Mouse (Mus musculus): ENCODE measurements around the gene Gm27029. TPM values are rescaled to one million over a fixed set of nuclear protein-coding genes. Genes with fewer than 3 reads are reported as not detected.

Gene Gm27029
- polyA plus RNA-seq, 1 experiment from 2014 or later, result 16.0 TPM

- Histone ChIP-seq H3K27me3 (replicated peaks; ENCODE audit: control insufficient read depth, insufficient read depth, low read length) (no peaks in the 10 kb centered on the region), H3K4me2 (ENCODE audit: low read depth, low read length) (no peak overlapping the region), H3K9ac (ENCODE audit: low read depth, low read length) (no peak overlapping the region), H3K9me3 (ENCODE audit: control insufficient read depth, low read length) (no peaks in the 10 kb centered on the region), H3K36me3 (ENCODE audit: control insufficient read depth, insufficient read depth, low read length) (no peaks in the 10 kb centered on the region), H3K4me3 (ENCODE audit: low read depth, low read length) (no peak overlapping the region), H3K4me1 (ENCODE audit: control insufficient read depth, insufficient read depth, low read length) (peaks cover 11% of the 10 kb centered on the region), H3K27ac (replicated peaks; ENCODE audit: low read depth, low read length) (no peak overlapping the region)
- WGBS, result 86% methylated on average over 5 of the region's 5 CpGs
- ATAC-seq (ENCODE audit: low read depth) (no peak), DNase-seq (ENCODE audit: low spot score) (no peak)
Observed at GRCm38 (mm10) chr11:101420148-101420547, 4.4 kb downstream of the Gm27029 start.

- Histone ChIP-seq H3K27ac (replicated peaks; ENCODE audit: low read depth, low read length) (no peak overlapping the region), H3K9ac (ENCODE audit: low read depth, low read length) (no peak overlapping the region), H3K36me3 (ENCODE audit: control insufficient read depth, insufficient read depth, low read length) (no peaks in the 10 kb centered on the region), H3K4me3 (ENCODE audit: low read depth, low read length) (no peak overlapping the region), H3K9me3 (ENCODE audit: control insufficient read depth, low read length) (no peaks in the 10 kb centered on the region), H3K4me2 (ENCODE audit: low read depth, low read length) (no peak overlapping the region), H3K4me1 (ENCODE audit: control insufficient read depth, insufficient read depth, low read length) (peaks cover 11% of the 10 kb centered on the region), H3K27me3 (replicated peaks; ENCODE audit: control insufficient read depth, insufficient read depth, low read length) (no peaks in the 10 kb centered on the region)
- no peak for DNase-seq (ENCODE audit: low spot score)
- 31% methylated on average over 3 of the region's 3 CpGs for WGBS
- no peak for ATAC-seq (ENCODE audit: low read depth)
Observed at GRCm38 (mm10) chr11:101419610-101420009, 5.0 kb downstream of the Gm27029 start.

GRCm38 (mm10) chr11:101418991-101419390 is 5.6 kb downstream of the Gm27029 start:
- no peaks in the 10 kb centered on the region for H3K27me3 ChIP-seq (replicated peaks; ENCODE audit: control insufficient read depth, insufficient read depth, low read length)
- DNase-seq (ENCODE audit: low spot score) (no peak), ATAC-seq (ENCODE audit: low read depth) (no peak)
- H3K4me3 ChIP-seq (ENCODE audit: low read depth, low read length), result no peak overlapping the region
- H3K9me3 ChIP-seq (ENCODE audit: control insufficient read depth, low read length), result no peaks in the 10 kb centered on the region
- H3K27ac ChIP-seq (replicated peaks; ENCODE audit: low read depth, low read length), result no peak overlapping the region
- H3K4me2 ChIP-seq (ENCODE audit: low read depth, low read length), result no peak overlapping the region
- WGBS, result 59% methylated on average over 6 of the region's 6 CpGs
- 0 out of 2 replicates have a peak, but pooled peaks cover 2% of the 10 kb centered on the region for H3K36me3 ChIP-seq (ENCODE audit: control insufficient read depth, insufficient read depth, low read length)
- H3K4me1 ChIP-seq (ENCODE audit: control insufficient read depth, insufficient read depth, low read length), result peaks cover 11% of the 10 kb centered on the region
- H3K9ac ChIP-seq (ENCODE audit: low read depth, low read length), result no peak overlapping the region

- no peaks in the 10 kb centered on the region for H3K9me3 ChIP-seq (ENCODE audit: control insufficient read depth, low read length)
- ATAC-seq (ENCODE audit: low read depth) (peak; percentile 88), DNase-seq (ENCODE audit: low spot score) (peak; percentile 86)
- H3K27ac ChIP-seq (replicated peaks; ENCODE audit: low read depth, low read length), result peak within 1 kb of the TSS; percentile 63
- H3K4me3 ChIP-seq (ENCODE audit: low read depth, low read length), result peak within 1 kb of the TSS; percentile 74
- no peaks in the 10 kb centered on the region for H3K27me3 ChIP-seq (replicated peaks; ENCODE audit: control insufficient read depth, insufficient read depth, low read length)
- peak within 1 kb of the TSS; percentile 86 for H3K9ac ChIP-seq (ENCODE audit: low read depth, low read length)
- H3K4me1 ChIP-seq (ENCODE audit: control insufficient read depth, insufficient read depth, low read length), result peaks cover 4% of the 10 kb centered on the region; the same call in 1 of the 2 replicates
- under 1% methylated on average over 44 of the region's 45 CpGs for WGBS
- H3K36me3 ChIP-seq (ENCODE audit: control insufficient read depth, insufficient read depth, low read length), result peaks cover 17% of the 10 kb centered on the region
- peak within 1 kb of the TSS; percentile 75 for H3K4me2 ChIP-seq (ENCODE audit: low read depth, low read length)
Observed at GRCm38 (mm10) chr11:101417101-101417855, 7.3 kb downstream of the Gm27029 start, which contains the start of gene Aarsd1. Aarsd1 (minus strand) TSS chr11:101417615.

GRCm38 (mm10) chr11:101416433-101417100 is 8.0 kb downstream of the Gm27029 start:
- Histone ChIP-seq H3K4me1 (ENCODE audit: control insufficient read depth, insufficient read depth, low read length) (peaks cover 4% of the 10 kb centered on the region; the same call in 1 of the 2 replicates), H3K9me3 (ENCODE audit: control insufficient read depth, low read length) (no peaks in the 10 kb centered on the region), H3K4me2 (ENCODE audit: low read depth, low read length) (peak overlapping the region; percentile 75), H3K27me3 (replicated peaks; ENCODE audit: control insufficient read depth, insufficient read depth, low read length) (no peaks in the 10 kb centered on the region), H3K27ac (replicated peaks; ENCODE audit: low read depth, low read length) (peak overlapping the region; percentile 63), H3K9ac (ENCODE audit: low read depth, low read length) (peak overlapping the region; percentile 86), H3K36me3 (ENCODE audit: control insufficient read depth, insufficient read depth, low read length) (peaks cover 24% of the 10 kb centered on the region), H3K4me3 (ENCODE audit: low read depth, low read length) (peak overlapping the region; percentile 74)
- ATAC-seq (ENCODE audit: low read depth) (no peak; the same call in 1 of the 2 replicates), DNase-seq (ENCODE audit: low spot score) (no peak)
- WGBS, result 2% methylated on average over 11 of the region's 11 CpGs

- Histone ChIP-seq H3K9me3 (ENCODE audit: control insufficient read depth, low read length) (no peaks in the 10 kb centered on the region), H3K4me1 (ENCODE audit: control insufficient read depth, insufficient read depth, low read length) (peaks cover 4% of the 10 kb centered on the region; the same call in 1 of the 2 replicates), H3K9ac (ENCODE audit: low read depth, low read length) (no peak overlapping the region), H3K27ac (replicated peaks; ENCODE audit: low read depth, low read length) (no peak overlapping the region), H3K4me2 (ENCODE audit: low read depth, low read length) (no peak overlapping the region), H3K27me3 (replicated peaks; ENCODE audit: control insufficient read depth, insufficient read depth, low read length) (no peaks in the 10 kb centered on the region), H3K36me3 (ENCODE audit: control insufficient read depth, insufficient read depth, low read length) (peaks cover 37% of the 10 kb centered on the region), H3K4me3 (ENCODE audit: low read depth, low read length) (no peak overlapping the region)
- ATAC-seq (ENCODE audit: low read depth) (no peak), DNase-seq (ENCODE audit: low spot score) (no peak)
- 82% methylated on average over 2 of the region's 2 CpGs for whole genome bisulfite sequencing
Observed at GRCm38 (mm10) chr11:101415306-101415705, 9.3 kb downstream of the Gm27029 start.

- peak; percentile 65; the same call in 1 of the 2 replicates for ATAC-seq (ENCODE audit: low read depth)
- no peak overlapping the region for H3K4me3 ChIP-seq (ENCODE audit: low read depth, low read length)
- no peaks in the 10 kb centered on the region for H3K9me3 ChIP-seq (ENCODE audit: control insufficient read depth, low read length)
- DNase-seq (ENCODE audit: low spot score), result peak; percentile 85
- H3K4me2 ChIP-seq (ENCODE audit: low read depth, low read length), result no peak overlapping the region
- peak overlapping the region; percentile 30; the same call in 1 of the 2 replicates for H3K9ac ChIP-seq (ENCODE audit: low read depth, low read length)
- no peaks in the 10 kb centered on the region for H3K27me3 ChIP-seq (replicated peaks; ENCODE audit: control insufficient read depth, insufficient read depth, low read length)
- WGBS, result 4% methylated on average over 8 of the region's 8 CpGs
- H3K36me3 ChIP-seq (ENCODE audit: control insufficient read depth, insufficient read depth, low read length), result no peaks in the 10 kb centered on the region
- no peak overlapping the region for H3K27ac ChIP-seq (replicated peaks; ENCODE audit: low read depth, low read length)
- H3K4me1 ChIP-seq (ENCODE audit: control insufficient read depth, insufficient read depth, low read length), result no peaks in the 10 kb centered on the region
Observed at GRCm38 (mm10) chr11:101395110-101395509, 29.5 kb downstream of the Gm27029 start.

GRCm38 (mm10) chr11:101381817-101382216 is 42.8 kb downstream of the Gm27029 start:
- ATAC-seq (ENCODE audit: low read depth) (no peak), DNase-seq (ENCODE audit: low spot score) (no peak)
- Histone ChIP-seq H3K4me3 (ENCODE audit: low read depth, low read length) (no peak overlapping the region), H3K27me3 (replicated peaks; ENCODE audit: control insufficient read depth, insufficient read depth, low read length) (no peaks in the 10 kb centered on the region), H3K27ac (replicated peaks; ENCODE audit: low read depth, low read length) (no peak overlapping the region), H3K9me3 (ENCODE audit: control insufficient read depth, low read length) (no peaks in the 10 kb centered on the region), H3K9ac (ENCODE audit: low read depth, low read length) (no peak overlapping the region), H3K4me2 (ENCODE audit: low read depth, low read length) (no peak overlapping the region), H3K36me3 (ENCODE audit: control insufficient read depth, insufficient read depth, low read length) (no peaks in the 10 kb centered on the region), H3K4me1 (ENCODE audit: control insufficient read depth, insufficient read depth, low read length) (no peaks in the 10 kb centered on the region)
- 21% methylated on average over 4 of the region's 4 CpGs for WGBS
